Mouse (Mus musculus): Measurements from ENCODE around the gene Ep400.
A peak's percentile ranks its signal among the peaks of the same experiment; 100 is the strongest.
"Not testable (repeated sequence)": the region's sequence is repeated elsewhere in the genome, so short reads cannot be mapped to it uniquely, and the experiment has no call there.

Ep400 gene

DNA sequence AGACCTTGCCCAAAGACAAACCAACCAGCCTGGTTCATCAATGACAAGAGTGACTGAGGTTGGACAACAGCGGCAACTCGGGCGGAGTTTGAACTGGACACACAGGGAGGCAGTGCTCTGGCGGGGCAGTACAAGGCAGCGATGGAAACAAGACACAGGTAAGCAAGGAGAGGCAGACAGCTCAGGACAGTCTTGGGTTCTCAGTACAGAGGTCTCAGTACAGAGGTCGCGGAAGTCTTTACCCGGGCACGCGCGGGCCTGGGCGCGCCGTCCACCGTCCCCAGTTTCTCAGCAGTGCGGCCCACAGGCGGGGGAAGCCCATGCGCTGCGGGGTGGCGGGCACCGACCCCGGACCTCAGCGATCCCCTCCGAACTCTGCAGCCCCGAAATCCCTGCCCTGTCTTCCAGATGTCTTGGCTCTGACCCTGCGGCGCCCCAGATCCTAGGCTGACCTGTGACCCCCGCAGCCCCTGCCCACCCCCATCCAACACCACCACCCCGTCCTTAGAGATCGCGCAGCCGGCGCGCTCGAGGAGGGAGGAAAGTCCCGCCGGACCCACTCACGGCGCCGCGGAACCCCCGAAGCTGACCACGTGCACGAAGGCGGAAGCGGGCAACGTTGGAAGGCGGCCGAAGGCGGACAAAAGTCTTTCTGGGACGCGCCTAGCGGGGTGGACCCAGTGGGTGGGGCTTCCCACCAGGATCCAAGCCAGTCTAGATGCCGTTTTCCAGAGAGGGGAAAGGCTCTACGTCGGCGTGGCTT lies 9.7 kb upstream of the Ep400 start, which contains the start of gene Pus1:
TSS of gene Pus1 (minus strand) at position 662 of the 763 bp plus-strand sequence.
- DNase-seq (ENCODE audit: low spot score): peak; percentile 94

DNA sequence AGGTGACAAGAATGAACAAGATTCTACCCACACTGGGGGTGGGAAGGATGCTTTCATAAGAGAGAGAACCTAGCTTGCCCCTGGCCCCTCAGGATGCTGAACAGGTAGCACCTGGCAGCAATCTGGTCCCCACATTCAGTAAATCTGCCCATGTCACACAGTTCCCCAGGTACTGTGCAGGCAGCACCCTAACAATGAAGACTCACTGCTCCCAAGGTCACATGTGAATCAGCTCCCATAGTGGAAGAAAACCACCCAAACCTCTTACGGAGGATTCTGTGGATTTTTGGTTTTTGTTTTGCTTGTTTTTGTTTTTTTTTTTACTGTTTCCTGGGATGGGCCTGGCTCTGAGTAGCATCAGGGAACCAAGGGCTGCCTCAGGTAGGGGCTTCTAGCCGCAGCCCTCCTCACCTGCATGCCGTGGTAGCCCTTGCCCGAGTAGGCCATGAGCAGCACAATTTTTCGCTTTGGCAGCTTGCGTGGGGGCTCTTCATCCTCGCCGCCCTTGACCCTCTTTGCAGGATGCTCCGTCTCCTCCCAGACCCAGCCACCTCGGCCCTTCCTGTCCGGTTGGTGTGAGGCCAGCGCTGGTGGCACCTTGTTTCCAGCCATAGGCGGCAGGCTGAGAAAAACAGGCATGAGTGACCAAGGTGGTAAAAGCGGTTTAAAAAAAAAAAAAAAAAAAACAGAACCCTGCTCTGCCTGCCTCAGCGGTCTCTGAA lies 8.9 kb upstream of the Ep400 start:
- DNase-seq (ENCODE audit: low spot score): no peak

DNA sequence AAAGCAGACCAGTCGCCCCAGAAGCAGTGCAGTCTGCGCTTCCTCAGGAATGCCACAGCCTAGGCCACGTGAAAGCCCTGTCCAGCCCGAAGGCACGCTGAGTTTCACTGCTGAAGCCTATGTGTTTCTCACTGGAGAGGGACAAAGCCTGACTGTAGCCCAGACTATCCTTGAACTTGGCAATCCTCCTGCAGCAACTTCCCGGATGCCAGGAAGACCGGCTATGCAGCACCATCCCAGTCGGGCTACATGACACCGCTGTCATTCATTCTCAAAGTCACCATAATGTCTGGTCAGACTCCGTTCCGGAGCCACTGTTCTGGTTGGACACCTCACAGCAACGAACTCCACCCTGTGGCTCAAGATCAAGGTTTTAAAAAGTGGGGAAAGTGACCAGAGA lies 7.7 kb upstream of the Ep400 start:
- DNase-seq (ENCODE audit: low spot score): no peak

DNA sequence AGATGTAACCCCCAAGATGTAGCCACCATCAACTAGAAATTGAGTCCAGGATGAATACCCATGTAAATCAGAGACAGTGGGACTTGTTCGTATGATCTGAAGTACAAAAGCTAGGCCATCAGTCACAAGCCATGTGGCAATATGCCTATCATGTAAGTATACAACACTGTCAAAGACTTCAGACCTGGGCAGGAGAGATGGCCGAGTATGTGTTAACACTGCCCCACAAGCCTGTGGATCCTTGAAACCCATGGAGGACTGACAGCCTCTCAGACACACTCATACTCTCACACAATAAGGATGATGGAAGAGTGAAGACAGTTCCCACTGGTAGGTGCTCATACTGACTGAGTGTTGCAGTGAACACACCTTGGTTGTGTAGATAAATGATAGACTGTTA lies 5.6 kb upstream of the Ep400 start:
- DNase-seq (ENCODE audit: low spot score): no peak

DNA sequence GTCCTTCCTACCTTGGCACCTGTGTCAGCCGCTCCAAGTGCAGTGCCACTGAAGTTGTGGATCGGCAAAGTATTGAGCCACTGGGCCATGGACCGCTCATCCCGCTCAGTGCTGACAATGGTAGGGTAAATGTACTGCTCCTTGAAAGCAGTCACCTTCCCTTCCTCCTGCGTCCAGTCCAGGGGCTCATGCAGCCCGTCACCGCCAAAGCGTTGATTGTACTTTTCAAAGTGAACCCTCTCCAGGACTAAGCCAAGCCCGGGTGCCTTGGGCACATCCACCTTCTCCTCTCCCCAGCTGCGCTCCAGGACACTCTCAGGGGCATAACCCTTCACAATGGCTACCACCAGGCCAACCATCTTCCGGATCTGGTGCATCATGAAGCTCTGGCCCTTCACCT lies 4.0 kb upstream of the Ep400 start:
- no peak for DNase-seq (ENCODE audit: low spot score)

DNA sequence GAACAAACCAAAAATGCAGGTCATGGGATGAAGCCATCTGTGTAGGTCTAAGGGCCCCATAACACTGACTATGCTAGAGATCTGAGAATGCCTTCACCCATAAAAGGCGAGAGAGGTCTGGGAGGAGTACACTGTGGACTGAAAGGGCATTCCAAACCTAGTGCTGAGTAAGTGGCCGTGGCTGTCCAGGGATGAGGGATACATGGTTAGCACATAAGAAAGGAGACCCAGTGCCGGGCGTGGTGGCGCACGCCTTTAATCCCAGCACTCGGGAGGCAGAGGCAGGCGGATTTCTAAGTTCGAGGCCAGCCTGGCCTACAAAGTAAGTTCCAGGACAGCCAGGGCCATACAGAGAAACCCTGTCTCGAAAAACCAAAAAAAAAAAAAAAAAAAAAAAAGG lies 2.4 kb upstream of the Ep400 start:
- not testable (repeated sequence) for DNase-seq (ENCODE audit: low spot score)

DNA sequence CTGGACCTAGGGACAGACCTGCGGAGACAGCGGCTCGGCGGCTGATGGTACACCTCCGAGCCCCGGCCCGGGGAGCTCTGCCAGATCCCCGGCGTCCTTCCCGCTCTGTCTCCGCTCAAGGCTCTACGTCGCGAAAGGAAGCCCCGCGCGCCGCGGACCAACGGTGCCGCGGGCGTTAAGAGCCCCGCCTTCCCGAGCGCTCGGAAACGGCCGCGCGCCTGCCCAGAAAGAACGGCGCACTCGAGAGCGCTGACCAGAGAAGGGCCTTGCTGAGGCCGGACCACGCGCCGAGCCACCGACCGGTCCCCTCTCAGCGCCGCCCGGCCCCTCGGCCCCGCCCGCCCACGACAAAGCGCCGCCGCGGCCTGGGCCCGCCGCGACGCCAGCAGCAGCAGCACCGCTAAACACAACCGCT lies 479 bp downstream of the Ep400 start:
- no peak for DNase-seq (ENCODE audit: low spot score)

DNA sequence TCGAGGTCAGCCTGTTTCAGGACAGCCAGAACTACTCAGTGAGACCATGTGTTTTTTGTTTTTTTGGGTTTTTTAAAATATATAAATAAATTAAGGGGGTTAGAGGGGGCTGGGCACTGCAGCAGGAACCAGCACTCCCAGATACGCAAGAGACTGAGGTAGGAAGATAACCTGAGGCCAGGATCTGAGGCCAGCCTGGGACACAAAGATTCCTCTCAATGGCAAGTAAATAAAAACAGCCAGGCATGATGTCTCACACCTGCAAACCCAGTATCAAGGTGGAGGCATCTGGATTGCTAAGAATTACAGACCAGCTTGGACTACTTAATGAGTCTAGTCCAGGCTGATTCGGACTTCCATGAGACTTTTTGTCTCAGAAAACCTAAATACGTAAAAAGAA lies 1.2 kb downstream of the Ep400 start:
- no peak for DNase-seq (ENCODE audit: low spot score)

DNA sequence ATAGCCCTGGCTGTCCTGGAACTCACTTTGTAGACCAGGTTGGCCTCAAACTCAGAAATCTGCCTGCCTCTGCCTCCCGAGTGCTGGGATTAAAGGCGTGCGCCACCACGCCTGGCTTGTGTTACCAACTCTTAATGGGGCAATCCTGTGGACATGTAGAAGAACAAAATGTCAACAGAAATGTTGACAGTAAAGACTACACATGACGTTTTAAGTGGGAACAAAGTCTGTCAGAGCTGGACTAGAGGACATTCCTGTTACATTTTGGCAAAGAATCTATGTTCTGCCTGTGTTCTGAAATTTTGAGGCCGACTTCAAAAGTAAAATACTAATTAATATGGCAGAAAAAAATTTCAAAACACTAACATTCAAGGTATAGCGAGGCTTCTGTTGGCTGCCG lies 6.6 kb downstream of the Ep400 start:
- DNase-seq (ENCODE audit: low spot score): no peak

DNA sequence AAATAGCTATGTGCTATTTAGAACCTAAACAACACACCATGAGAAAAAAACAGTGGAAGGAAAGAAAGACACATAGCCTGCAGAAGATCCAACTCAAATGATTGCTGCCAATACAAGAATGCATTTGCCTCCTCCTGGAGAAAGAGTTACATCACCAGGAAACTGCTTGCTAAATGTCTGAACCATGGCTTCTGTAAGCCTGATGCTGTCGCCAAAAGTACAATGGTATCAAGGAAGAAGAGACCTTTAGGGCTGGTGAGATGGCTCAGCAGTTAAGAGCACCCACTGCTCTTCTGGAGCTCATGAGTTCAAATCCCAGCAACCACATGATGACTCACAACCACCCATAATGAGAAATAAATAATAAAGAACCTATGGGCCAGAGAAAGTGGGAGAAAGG lies 25.5 kb downstream of the Ep400 start:
- no peak for DNase-seq (ENCODE audit: low spot score)

DNA sequence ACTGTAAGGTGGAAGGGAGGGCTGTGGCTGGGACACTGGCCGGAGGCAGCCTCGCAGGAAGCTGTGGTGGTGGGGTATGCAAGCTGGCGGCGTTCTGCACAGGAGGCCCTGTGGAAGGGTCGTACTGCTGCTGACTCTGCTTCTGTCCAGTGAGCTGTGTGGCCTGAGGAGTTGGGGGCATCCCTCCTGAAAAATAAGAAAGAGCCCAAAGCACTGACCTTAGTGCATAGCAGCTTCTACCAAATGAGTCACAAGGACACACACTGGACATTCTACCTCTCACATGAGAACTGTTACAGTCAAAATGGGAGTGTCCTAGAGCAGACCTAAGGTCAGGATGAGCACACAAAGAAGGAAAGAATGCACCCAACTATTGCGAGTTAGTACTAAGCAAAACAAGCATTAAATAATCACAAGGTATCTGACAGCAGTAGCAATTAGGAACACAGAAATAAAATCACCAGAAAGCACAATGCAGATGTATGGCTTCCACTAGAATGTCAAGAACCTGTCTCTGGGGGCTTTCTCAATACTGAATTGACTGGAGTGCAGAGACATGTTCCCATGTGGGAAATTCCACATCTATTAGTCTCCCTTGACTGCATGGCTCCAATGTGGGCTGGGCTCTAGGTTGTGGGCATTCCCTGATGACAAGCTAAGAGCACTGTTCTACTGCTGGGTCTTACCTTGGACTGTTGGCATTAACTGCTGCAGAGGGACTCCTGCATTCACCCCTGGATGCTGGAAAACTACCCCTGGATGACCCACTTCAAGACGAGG lies 30.8 kb downstream of the Ep400 start:
- no peak for DNase-seq (ENCODE audit: low spot score)

DNA sequence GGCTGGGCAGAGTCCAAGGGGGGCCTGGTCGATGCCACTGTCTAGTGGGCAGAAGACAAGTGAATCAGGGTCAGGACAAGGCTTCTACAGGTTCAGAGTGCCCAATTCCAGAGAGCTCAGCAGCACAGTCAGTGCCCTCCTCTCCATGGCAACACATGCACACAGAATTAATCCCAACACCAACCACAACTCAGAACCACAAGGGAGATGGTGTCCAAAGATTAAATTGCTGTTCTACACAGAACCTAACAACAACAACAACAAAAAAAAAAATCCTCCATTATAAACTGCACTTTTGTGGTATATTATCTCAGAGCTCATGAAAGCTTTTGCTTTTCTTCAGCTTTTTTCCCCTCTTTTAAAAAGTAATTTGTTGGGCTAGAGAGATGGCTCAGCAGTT lies 34.9 kb downstream of the Ep400 start:
- no peak for DNase-seq (ENCODE audit: low spot score)

DNA sequence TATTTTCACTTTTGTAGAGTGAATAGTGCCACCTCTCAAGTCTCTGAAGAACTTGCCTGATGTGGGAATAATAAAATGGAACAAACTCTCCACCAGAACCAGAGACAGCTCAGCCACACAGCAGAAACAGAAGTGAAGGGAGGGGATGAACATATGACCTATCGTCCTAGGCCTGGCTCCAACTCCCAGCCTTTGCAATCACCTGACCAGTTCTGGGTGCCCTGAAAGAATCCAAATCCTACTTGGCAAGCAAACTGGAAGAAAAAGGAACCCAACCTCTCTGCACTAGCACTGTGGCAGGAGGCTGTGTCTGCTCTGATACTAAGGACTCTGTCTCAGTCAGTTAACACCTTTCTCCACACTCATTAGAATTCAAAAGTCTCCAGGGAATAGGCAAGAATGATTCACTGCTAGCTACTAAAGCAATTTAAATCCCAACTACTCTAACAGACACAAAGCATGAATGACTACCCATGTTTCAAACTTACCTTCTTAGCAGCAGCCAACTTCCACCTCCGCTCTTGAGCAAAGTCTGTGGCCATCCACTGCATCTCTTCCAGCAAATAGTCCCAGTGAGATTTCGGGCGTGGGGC lies 37.2 kb downstream of the Ep400 start:
- DNase-seq (ENCODE audit: low spot score): no peak

DNA sequence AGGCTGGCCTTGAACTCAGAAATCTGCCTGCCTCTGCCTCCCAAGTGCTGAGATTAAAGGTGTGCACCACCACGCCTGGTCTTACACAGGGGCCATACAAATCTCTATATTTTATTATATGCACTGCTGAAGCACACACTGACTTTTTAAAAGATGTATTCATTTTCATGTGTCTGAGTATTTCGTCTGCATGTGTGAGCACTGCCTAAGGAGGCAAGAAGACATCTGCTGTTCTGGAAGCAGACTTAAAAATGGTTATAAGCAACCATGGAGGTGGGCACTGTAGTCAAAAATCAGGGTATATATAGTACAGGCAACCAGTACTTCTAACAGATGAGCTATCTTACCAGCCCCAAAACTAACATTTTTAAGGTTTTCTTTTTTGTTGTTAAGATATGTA lies 39.3 kb downstream of the Ep400 start:
- no peak for DNase-seq (ENCODE audit: low spot score)

DNA sequence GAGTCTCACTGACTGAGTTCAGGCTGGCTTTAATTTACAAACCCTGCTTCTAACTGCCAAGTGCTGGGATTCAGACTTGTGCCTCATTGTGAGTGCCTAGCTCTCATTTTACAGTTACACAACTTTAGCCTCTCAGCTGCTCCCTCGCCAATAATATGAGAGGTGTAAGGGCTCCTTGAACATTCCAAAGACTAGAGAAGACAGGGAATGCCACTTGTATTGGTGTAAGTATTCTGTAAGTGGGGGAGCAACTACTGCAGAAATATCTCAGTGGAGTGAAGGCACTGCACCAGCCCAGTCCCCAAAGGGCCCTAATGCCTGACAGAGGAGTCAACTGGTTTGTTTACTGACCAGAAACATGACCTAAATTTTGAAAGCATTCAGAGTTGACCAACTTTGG lies 42.7 kb downstream of the Ep400 start:
- no peak for DNase-seq (ENCODE audit: low spot score)

DNA sequence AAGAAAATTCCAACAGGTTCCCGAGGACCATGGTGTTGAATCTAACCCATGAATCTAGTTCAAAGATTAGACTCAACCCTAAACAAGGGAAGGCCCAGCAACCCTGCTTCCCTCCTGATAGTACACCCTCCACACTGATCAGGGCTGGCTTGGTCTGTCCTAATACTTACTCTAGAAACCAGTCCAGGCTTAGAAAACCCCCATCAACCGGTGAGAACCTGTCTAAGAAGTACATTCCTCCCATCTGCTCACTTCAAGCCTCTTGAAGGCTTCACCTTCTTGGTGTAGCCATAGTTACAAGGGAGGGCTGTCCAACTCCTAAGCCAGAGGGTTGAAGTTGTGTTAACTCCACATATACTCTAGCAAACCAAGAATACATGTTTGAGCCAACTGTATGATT lies 47.0 kb downstream of the Ep400 start:
- no peak for DNase-seq (ENCODE audit: low spot score)

DNA sequence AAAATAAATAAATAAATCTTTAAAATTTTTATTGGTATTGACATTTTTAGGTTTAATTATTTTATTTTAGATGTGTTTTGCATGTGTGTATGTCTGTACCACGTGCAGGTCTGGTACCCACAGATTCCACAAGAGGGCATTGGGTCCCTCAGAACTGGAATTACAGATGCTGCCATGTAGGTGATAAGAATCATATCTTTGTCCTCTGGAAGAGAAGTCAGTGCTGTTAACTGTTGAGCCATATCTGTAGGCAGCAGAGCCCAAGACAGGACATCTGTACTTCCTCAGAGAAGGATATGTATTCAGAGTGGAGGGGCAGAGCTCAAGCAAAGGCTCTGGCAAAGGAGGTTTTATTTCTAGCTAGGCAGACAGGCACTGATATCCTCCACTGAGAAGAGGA lies 49.1 kb downstream of the Ep400 start:
- DNase-seq (ENCODE audit: low spot score): not testable (repeated sequence)

DNA sequence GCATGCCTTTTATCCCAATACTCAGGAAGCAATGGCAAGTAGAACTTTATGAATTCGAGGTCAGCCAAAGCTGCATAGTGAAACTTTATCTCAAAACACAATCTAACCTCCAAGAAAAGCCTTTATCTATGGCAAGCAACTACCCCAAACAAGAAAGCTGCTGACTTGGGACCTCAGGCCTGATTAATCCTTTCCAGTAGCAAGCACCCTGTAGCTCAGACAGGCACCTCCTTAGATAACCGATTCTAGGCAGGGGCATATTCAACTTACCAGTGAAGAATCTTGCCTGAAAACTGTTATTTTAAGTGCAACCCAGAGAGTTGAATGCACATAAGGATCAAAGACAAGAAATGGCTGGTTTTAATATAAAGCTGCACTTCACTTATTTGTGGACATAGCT lies 59.1 kb downstream of the Ep400 start:
- no peak for DNase-seq (ENCODE audit: low spot score)

DNA sequence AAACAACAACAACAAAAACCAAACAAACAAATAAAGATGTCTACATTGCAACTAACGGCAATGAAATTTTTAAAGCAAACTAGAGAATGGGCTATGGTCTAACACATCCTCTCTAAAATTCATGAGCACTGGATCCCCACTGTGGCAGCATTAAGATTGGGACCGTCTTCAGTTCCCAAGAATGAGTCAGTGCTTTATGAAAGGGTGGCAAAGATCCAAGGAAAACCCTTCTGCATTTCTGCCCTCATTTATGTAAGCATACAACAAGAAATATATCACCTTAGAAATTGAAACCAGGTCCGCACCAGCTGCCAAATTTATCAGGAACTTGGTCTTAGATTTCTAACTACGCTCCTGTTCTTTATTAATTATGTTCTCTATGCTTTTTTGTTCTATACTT lies 61.3 kb downstream of the Ep400 start:
- no peak for DNase-seq (ENCODE audit: low spot score)

DNA sequence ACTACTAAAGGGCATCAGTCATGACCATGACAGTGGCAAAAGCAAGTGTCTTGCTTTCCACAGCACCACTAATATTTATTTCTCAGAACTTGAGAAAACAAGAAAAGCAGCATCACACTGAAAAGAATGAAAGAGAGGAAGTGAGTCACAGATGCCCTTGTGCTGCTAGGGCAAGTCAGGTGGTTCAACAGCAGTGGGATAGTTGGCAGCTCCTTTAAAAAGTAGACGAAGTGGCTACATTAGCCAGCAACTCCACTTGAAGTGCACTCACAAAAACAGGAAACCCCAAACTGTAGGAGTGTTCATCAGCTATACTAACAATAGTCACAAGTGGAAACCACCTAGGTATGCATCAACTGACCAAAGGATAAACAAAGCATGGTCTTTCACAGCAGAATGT lies 66.5 kb downstream of the Ep400 start:
- DNase-seq (ENCODE audit: low spot score): no peak

DNA sequence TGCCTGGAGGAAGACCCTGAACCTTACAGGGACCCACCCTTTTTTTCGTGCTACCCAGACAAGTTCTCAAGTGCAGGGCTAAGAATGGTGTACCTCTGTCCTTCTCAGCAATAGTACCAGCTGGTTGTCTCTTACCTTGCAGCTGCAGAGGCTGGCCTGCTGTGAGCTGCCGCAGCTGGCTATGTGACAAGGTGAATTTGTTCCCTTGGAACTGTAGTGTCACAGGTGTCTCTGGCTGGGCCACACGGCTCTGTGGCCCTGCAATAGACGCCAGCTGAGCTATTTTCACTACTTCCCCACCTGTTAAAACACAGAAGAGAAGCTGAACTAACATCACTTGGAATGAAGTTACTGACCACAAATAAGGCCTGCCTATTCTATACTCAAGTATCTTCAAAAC lies 71.9 kb downstream of the Ep400 start:
- no peak for DNase-seq (ENCODE audit: low spot score)

DNA sequence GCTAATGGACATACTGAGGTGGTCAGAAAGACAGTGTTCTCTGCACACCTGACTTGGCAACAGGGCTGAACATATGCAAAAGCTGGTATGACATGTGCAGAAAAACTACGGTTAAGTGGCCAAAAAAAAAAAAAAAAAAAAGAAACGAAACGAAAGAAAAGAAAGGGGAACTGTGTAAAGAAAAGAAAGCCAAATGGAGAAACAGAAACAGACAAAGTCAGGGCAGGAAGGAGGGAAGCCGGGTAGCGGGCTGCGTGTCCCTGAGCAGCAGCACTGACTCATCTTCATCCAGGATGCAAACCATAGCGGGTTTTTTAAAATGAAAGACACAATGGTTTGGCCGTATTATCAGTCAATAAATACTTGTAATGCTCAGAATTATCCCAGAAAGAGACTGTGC lies 88.5 kb downstream of the Ep400 start:
- DNase-seq (ENCODE audit: low spot score): no peak
